Mouse (Mus musculus) urinary bladder, adult 18-20 months (tissue): ENCODE data around the gene Gabre.

Experiments used
- DNase-seq, 2 experiments: peaks; one replicate each; pipeline ENCODE4 v3.0.0; 2022; ENCODE audit warnings: low spot score in 2 of 2, mixed read lengths in 2 of 2

The Gabre gene

DNA sequence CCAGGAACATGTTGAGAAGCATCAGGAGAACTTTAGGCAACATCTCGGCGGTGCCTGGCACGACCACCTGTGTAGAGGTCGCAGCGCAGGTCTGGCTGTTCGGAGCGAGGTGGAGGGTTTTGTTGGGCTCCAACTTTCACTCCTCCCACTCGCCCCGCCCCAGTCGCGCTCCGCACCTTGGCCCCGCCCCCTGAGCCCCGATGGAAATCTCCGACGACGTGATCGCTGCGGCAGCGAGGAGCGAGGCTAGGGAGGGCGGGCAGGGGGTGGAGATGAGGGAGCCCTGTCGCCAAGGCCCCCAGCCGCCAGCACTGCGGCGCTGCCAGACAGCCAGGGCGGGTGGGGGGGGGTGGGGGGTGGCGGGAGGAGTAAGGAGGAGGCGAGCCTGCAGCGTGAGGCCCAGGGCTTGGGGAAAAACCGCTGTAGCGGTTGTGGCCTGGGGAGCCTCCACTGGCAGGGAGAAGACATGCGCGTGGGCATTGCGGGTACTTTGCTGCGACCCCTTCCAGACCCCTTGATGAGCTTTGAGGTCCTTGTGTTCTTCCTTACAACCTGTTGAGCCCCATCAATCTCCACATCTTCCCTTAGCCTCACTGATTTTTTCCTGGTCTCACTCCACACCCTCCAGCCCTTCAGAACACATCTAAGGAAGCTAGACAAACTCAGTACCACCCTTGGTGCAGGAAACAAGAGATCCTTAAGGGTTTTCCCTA is at the start of gene Gabre:
Gabre (minus strand) TSS at position 145 of the 713 bp plus-strand sequence.
- peak; percentile 16 to 43 for DNase-seq

- DNase-seq = no peak
Observed at GRCm38 (mm10) chrX:72297812-72298211, 23.2 kb upstream of the Gabre start.

- no peak for DNase-seq
Observed at GRCm38 (mm10) chrX:72275372-72275663, 715 bp upstream of the Gabre start.

GRCm38 (mm10) chrX:72273966-72274658 is 491 bp downstream of the Gabre start:
- DNase-seq = no peak

- DNase-seq = no peak
Observed at GRCm38 (mm10) chrX:72270637-72271036, 4.0 kb downstream of the Gabre start.

- DNase-seq = no peak
Observed at GRCm38 (mm10) chrX:72221717-72222116, 52.9 kb downstream of the Gabre start, which contains the start of gene Magea4. TSS of gene Magea4 (plus strand) at chrX:72222017.
